Mouse (Mus musculus): ENCODE data around the gene Gm49510. TPM values are rescaled to one million over a fixed set of nuclear protein-coding genes. Genes with fewer than 3 reads are reported as not detected.

Gm49510 gene
- polyA plus RNA-seq, 1 experiment = 0.12 TPM

- peak within 1 kb of the TSS; percentile 89 for H3K4me3 ChIP-seq (ENCODE audit: extremely low read depth, insufficient read depth, insufficient read length)
- peak within 1 kb of the TSS; percentile 85 for H3K27ac ChIP-seq (ENCODE audit: insufficient read depth, low read length)
- peaks cover 9% of the 10 kb centered on the region; the same call in 1 of the 2 replicates for H3K36me3 ChIP-seq (ENCODE audit: control insufficient read depth, insufficient read depth, low read length)
- H3K4me1 ChIP-seq (ENCODE audit: control insufficient read depth, insufficient read depth, insufficient read length) = peaks cover 32% of the 10 kb centered on the region
- TF ChIP-seq CTCF (IDR thresholded peaks at IDR 0.05; ENCODE audit: extremely low read depth, insufficient read depth, insufficient read length, insufficient replicate concordance) = no peak
- TF ChIP-seq POLR2A (IDR thresholded peaks at IDR 0.05; ENCODE audit: low read depth, low read length) = peak; percentile 31
- WGBS = 1% methylated on average over 47 of the region's 47 CpGs
- no peaks in the 10 kb centered on the region for H3K27me3 ChIP-seq (ENCODE audit: control insufficient read depth, insufficient read depth, low read length)
- DNase-seq (ENCODE audit: low read depth in 1 of 2, low spot score in 2 of 2) = peak in 1 of 2 experiments; percentile 72
Measured at GRCm38 (mm10) chr15:78899740-78900584, 495 bp downstream of the Gm49510 start, which contains the start of gene Sh3bp1. TSS of gene Sh3bp1 (plus strand) at chr15:78899768.

GRCm38 (mm10) chr15:78900585-78901421 lies 1.3 kb downstream of the Gm49510 start:
- DNase-seq (ENCODE audit: low read depth in 1 of 2, low spot score in 2 of 2) = no peak
- Histone ChIP-seq H3K4me3 (ENCODE audit: extremely low read depth, insufficient read depth, insufficient read length) (peak overlapping the region; percentile 89), H3K36me3 (ENCODE audit: control insufficient read depth, insufficient read depth, low read length) (peaks cover 15% of the 10 kb centered on the region), H3K27ac (ENCODE audit: insufficient read depth, low read length) (peak overlapping the region; percentile 85), H3K27me3 (ENCODE audit: control insufficient read depth, insufficient read depth, low read length) (no peaks in the 10 kb centered on the region), H3K4me1 (ENCODE audit: control insufficient read depth, insufficient read depth, insufficient read length) (peaks cover 24% of the 10 kb centered on the region; the same call in 1 of the 2 replicates)
- TF ChIP-seq CTCF (IDR thresholded peaks at IDR 0.05; ENCODE audit: extremely low read depth, insufficient read depth, insufficient read length, insufficient replicate concordance) (no peak), POLR2A (IDR thresholded peaks at IDR 0.05; ENCODE audit: low read depth, low read length) (no peak)
- 34% methylated on average over 18 of the region's 18 CpGs for WGBS

- 0 out of 2 replicates have a peak overlapping the region, but pooled peaks have one; percentile 85 for H3K27ac ChIP-seq (ENCODE audit: insufficient read depth, low read length)
- peaks cover 19% of the 10 kb centered on the region for H3K36me3 ChIP-seq (ENCODE audit: control insufficient read depth, insufficient read depth, low read length)
- TF ChIP-seq POLR2A (IDR thresholded peaks at IDR 0.05; ENCODE audit: low read depth, low read length) = no peak
- no peak for TF ChIP-seq CTCF (IDR thresholded peaks at IDR 0.05; ENCODE audit: extremely low read depth, insufficient read depth, insufficient read length, insufficient replicate concordance)
- DNase-seq (ENCODE audit: low read depth in 1 of 2, low spot score in 2 of 2) = no peak
- H3K4me1 ChIP-seq (ENCODE audit: control insufficient read depth, insufficient read depth, insufficient read length) = peaks cover 18% of the 10 kb centered on the region; the same call in 1 of the 2 replicates
- no peaks in the 10 kb centered on the region for H3K27me3 ChIP-seq (ENCODE audit: control insufficient read depth, insufficient read depth, low read length)
- 75% methylated on average over 8 of the region's 8 CpGs for WGBS
- H3K4me3 ChIP-seq (ENCODE audit: extremely low read depth, insufficient read depth, insufficient read length) = peak overlapping the region; percentile 89; the same call in 1 of the 2 replicates
Measured at GRCm38 (mm10) chr15:78901422-78901789, 1.9 kb downstream of the Gm49510 start.

- WGBS = 2% methylated on average over 2 of the region's 2 CpGs
- H3K27me3 ChIP-seq (ENCODE audit: control insufficient read depth, insufficient read depth, low read length) = no peaks in the 10 kb centered on the region
- TF ChIP-seq CTCF (IDR thresholded peaks at IDR 0.05; ENCODE audit: extremely low read depth, insufficient read depth, insufficient read length, insufficient replicate concordance) = peak; percentile 66; the same call in 1 of the 2 replicates
- TF ChIP-seq POLR2A (IDR thresholded peaks at IDR 0.05; ENCODE audit: low read depth, low read length) = no peak
- peaks cover 12% of the 10 kb centered on the region; the same call in 1 of the 2 replicates for H3K4me1 ChIP-seq (ENCODE audit: control insufficient read depth, insufficient read depth, insufficient read length)
- H3K36me3 ChIP-seq (ENCODE audit: control insufficient read depth, insufficient read depth, low read length) = peaks cover 33% of the 10 kb centered on the region
- no peak overlapping the region for H3K4me3 ChIP-seq (ENCODE audit: extremely low read depth, insufficient read depth, insufficient read length)
- peak; percentile 66 to 79 for DNase-seq (ENCODE audit: low read depth in 1 of 2, low spot score in 2 of 2)
- H3K27ac ChIP-seq (ENCODE audit: insufficient read depth, low read length) = no peak overlapping the region
Measured at GRCm38 (mm10) chr15:78903243-78903642, 3.8 kb downstream of the Gm49510 start.

- WGBS = 87% methylated on average over 7 of the region's 7 CpGs
- Histone ChIP-seq H3K4me1 (ENCODE audit: control insufficient read depth, insufficient read depth, insufficient read length) (peaks cover 3% of the 10 kb centered on the region; the same call in 1 of the 2 replicates), H3K27me3 (ENCODE audit: control insufficient read depth, insufficient read depth, low read length) (no peaks in the 10 kb centered on the region), H3K36me3 (ENCODE audit: control insufficient read depth, insufficient read depth, low read length) (peaks cover 44% of the 10 kb centered on the region), H3K4me3 (ENCODE audit: extremely low read depth, insufficient read depth, insufficient read length) (no peak overlapping the region), H3K27ac (ENCODE audit: insufficient read depth, low read length) (no peak overlapping the region)
- DNase-seq (ENCODE audit: low read depth in 1 of 2, low spot score in 2 of 2) = no peak
- TF ChIP-seq CTCF (IDR thresholded peaks at IDR 0.05; ENCODE audit: extremely low read depth, insufficient read depth, insufficient read length, insufficient replicate concordance) (no peak), POLR2A (IDR thresholded peaks at IDR 0.05; ENCODE audit: low read depth, low read length) (no peak)
Measured at GRCm38 (mm10) chr15:78908399-78908798, 8.9 kb downstream of the Gm49510 start.

GRCm38 (mm10) chr15:78908982-78909381 lies 9.5 kb downstream of the Gm49510 start:
- H3K36me3 ChIP-seq (ENCODE audit: control insufficient read depth, insufficient read depth, low read length) = peaks cover 42% of the 10 kb centered on the region
- no peak overlapping the region for H3K4me3 ChIP-seq (ENCODE audit: extremely low read depth, insufficient read depth, insufficient read length)
- no peak for TF ChIP-seq POLR2A (IDR thresholded peaks at IDR 0.05; ENCODE audit: low read depth, low read length)
- TF ChIP-seq CTCF (IDR thresholded peaks at IDR 0.05; ENCODE audit: extremely low read depth, insufficient read depth, insufficient read length, insufficient replicate concordance) = no peak
- WGBS = 85% methylated on average over 8 of the region's 8 CpGs
- H3K27ac ChIP-seq (ENCODE audit: insufficient read depth, low read length) = no peak overlapping the region
- peaks cover 2% of the 10 kb centered on the region for H3K4me1 ChIP-seq (ENCODE audit: control insufficient read depth, insufficient read depth, insufficient read length)
- DNase-seq (ENCODE audit: low read depth in 1 of 2, low spot score in 2 of 2) = no peak
- no peaks in the 10 kb centered on the region for H3K27me3 ChIP-seq (ENCODE audit: control insufficient read depth, insufficient read depth, low read length)

All from spleen, adult 2 months (tissue).